ENCODE assay signal across 19 mouse cellular contexts in genomic region chr6:126628451-126628850, GRCm38 (mm10). TPM values are rescaled to one million over a fixed set of nuclear protein-coding genes. Genes with fewer than 3 reads are reported as not detected.
DNase-seq lines count a peak whose midpoint lies in the region; ATAC-seq lines count a peak whose summit lies in the region.
"Had no signal": no experiment of that assay in that cellular context is flagged by ENCODE, and none has a peak within 500 bp of the region (broad histone marks: within the 10 kb centered on the region; RNA-seq: fewer than 3 reads in every experiment).

No protein-coding gene starts in this region.

- DNase-seq in kidney, adult 18-20 months, result peak; percentile 22
- peak; percentile 5 to 18 for DNase-seq in urinary bladder, adult 18-20 months (ENCODE audit: low spot score in 2 of 2)
- DNase-seq in urinary bladder, postnatal 4 days (ENCODE audit: low spot score in 2 of 2), result no peak
- DNase-seq in kidney, postnatal 14 days, result peak; percentile 6
- DNase-seq in right cerebral cortex, postnatal 10 days (ENCODE audit: low spot score in 2 of 2), result no peak
- no peak for DNase-seq in right cerebral cortex, postnatal 14 days
- DNase-seq: adrenal gland, postnatal 14 days; cerebellum, adult 11-12 months; cerebellum, adult 9-11 months; cerebellum, postnatal 36 days; forebrain, postnatal 0 days; gastrocnemius, adult 2 months; gastrocnemius, postnatal 25 days had no signal

- WGBS in kidney, embryonic 14.5 days, result 71% methylated on average over 7 of the region's 7 CpGs

- H3K9me3 ChIP-seq in kidney, embryonic 14.5 days (ENCODE audit: control insufficient read depth, low read length), result no peaks in the 10 kb centered on the region
- H3K9me3 ChIP-seq: embryonic facial prominence, embryonic 13.5 days; forebrain, embryonic 13.5 days; heart, embryonic 12.5 days; hindbrain, embryonic 10.5 days had no signal

- H3K4me3 ChIP-seq in kidney, embryonic 14.5 days (ENCODE audit: low read length), result no peak overlapping the region
- H3K4me3 ChIP-seq: embryonic facial prominence, embryonic 13.5 days; forebrain, embryonic 13.5 days; gastrocnemius, adult 2 months; heart, embryonic 12.5 days; hindbrain, embryonic 10.5 days had no signal

- no peak overlapping the region for H3K4me2 ChIP-seq in kidney, embryonic 14.5 days (replicated peaks; ENCODE audit: low read depth, low read length)
- H3K4me2 ChIP-seq: embryonic facial prominence, embryonic 13.5 days; forebrain, embryonic 13.5 days; heart, embryonic 12.5 days had no signal

- no peak for ATAC-seq in kidney, embryonic 14.5 days (ENCODE audit: low FRiP score, low TSS enrichment)
- ATAC-seq: forebrain, embryonic 13.5 days; forebrain, postnatal 0 days had no signal

- H3K4me1 ChIP-seq in kidney, embryonic 14.5 days (ENCODE audit: control insufficient read depth, insufficient read depth, low read length), result no peaks in the 10 kb centered on the region
- H3K4me1 ChIP-seq: forebrain, embryonic 13.5 days; heart, embryonic 12.5 days; hindbrain, embryonic 10.5 days had no signal

- no peaks in the 10 kb centered on the region for H3K27me3 ChIP-seq in kidney, embryonic 14.5 days (ENCODE audit: control insufficient read depth, insufficient read depth, low read length)
- H3K27me3 ChIP-seq: forebrain, embryonic 13.5 days had no signal

- H3K9ac ChIP-seq in kidney, embryonic 14.5 days (ENCODE audit: low read depth, low read length), result no peak overlapping the region
- H3K9ac ChIP-seq: embryonic facial prominence, embryonic 13.5 days; forebrain, embryonic 13.5 days; forebrain, postnatal 0 days; heart, embryonic 12.5 days had no signal

- no peak overlapping the region for H3K27ac ChIP-seq in kidney, embryonic 14.5 days (ENCODE audit: low read depth, low read length)
- H3K27ac ChIP-seq: embryonic facial prominence, embryonic 13.5 days; forebrain, embryonic 13.5 days; gastrocnemius, adult 2 months; hindbrain, embryonic 10.5 days had no signal

- H3K36me3 ChIP-seq in kidney, embryonic 14.5 days (ENCODE audit: control insufficient read depth, insufficient read depth, low read length), result no peaks in the 10 kb centered on the region
- H3K36me3 ChIP-seq: embryonic facial prominence, embryonic 13.5 days; heart, embryonic 12.5 days; hindbrain, embryonic 10.5 days had no signal

RNA-seq across cellular contexts. Expression of gene Kcna1, which starts 17.7 kb away (rescaled TPM):
- polyA plus RNA-seq in kidney, embryonic 14.5 days (2014; fragmentation: Nextera tagmentation; extraction: Ambion mirVana), result 0.30 and 0.66 TPM in 2 replicates
- polyA plus RNA-seq: C2C12 had no signal

Comparison
In these comparisons a context has a peak if more than half of its experiments do, and no peak if none do; other contexts are left out.
1. DNase-seq: peak in kidney, adult 18-20 months (single experiment), urinary bladder, adult 18-20 months (2 of 2) and kidney, postnatal 14 days (single experiment); none in urinary bladder, postnatal 4 days (0 of 2), right cerebral cortex, postnatal 10 days (0 of 2) and right cerebral cortex, postnatal 14 days (single experiment).